Mouse (Mus musculus) thymus, postnatal 14 days (tissue): ENCODE data around the gene Chd1l.

Experiments used
- DNase-seq: peaks from one replicate; pipeline ENCODE4 v3.0.0; 2021

Gene Chd1l

GRCm38 (mm10) chr3:97617091-97617825 lies 7.3 kb upstream of the Chd1l start:
- no peak for DNase-seq

- DNase-seq = no peak
Observed at GRCm38 (mm10) chr3:97615933-97616332, 5.9 kb upstream of the Chd1l start.

GRCm38 (mm10) chr3:97615154-97615553 lies 5.2 kb upstream of the Chd1l start:
- DNase-seq = no peak

DNA sequence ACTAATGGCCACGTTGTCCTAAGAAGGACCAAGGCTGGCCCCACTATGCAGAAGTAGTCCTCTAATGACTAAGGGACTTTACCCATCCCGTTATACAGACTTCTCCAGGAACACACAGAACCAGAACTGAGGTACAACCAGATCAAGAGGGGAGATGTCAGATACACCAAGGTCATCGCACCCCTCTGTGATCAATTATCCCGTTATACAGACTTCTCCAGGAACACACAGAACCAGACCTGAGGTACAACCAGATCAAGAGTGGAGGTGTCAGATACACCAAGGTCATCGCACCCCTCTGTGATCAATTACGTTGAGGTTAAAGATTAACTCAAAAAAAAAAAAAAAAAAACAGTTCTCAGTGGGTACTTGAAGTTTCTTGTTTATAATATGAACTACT lies 1.0 kb upstream of the Chd1l start:
- DNase-seq = no peak

DNA sequence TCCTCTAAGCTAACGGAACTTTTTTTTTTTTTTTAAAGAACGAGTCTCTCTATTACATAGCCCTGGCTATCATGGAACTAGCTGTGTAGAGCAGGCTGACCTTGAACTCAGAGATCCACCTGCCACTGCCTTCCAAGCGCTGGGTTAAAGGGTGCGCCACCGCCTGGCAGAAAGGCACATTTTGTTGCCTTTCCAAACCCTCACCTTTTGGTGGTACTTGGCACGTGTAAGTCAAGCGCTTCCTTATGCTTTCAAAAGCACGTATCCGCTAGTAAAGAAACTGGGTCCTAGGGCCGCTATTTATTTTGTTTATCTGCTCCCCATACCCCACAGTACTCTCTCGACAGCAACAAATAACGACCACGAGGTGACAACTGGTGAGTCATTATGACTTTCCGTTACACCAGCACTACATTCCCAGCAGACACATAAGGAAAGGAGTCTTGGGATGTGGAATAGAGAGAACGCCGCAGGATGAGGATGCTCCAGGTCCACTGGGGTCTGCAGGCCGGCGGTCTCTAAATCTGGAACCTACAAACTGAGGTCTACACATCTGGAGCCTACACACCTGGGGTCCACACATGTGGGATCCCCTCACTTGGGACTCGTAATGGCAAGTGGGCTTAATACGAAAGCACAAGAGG lies 680 bp downstream of the Chd1l start:
- DNase-seq = peak; percentile 80

- no peak for DNase-seq
Observed at GRCm38 (mm10) chr3:97600050-97600832, 9.8 kb downstream of the Chd1l start.

GRCm38 (mm10) chr3:97596796-97597195 lies 13.2 kb downstream of the Chd1l start:
- DNase-seq = no peak

- DNase-seq = no peak
Observed at GRCm38 (mm10) chr3:97595066-97595465, 14.9 kb downstream of the Chd1l start.

- DNase-seq = no peak
Observed at GRCm38 (mm10) chr3:97594140-97594539, 15.9 kb downstream of the Chd1l start.

DNA sequence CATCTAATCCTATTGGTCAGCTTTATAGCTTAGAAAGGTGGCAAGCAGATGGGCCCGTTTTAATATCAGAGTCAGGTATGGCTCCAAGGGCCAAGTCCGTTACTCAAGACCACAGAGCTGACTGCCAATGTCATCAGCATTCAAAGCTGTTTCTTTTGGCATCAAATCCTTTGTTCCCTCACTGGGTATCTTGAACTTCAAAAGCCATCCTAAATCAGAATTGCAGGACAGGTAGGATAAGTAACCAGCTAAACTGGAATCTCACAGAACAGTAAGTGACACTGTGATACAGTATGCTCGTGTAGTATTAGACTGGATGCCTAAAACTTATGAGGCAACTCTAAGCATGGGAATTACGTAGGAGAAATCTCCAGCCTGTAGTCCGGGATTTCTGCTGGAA lies 16.9 kb downstream of the Chd1l start:
- no peak for DNase-seq

DNA sequence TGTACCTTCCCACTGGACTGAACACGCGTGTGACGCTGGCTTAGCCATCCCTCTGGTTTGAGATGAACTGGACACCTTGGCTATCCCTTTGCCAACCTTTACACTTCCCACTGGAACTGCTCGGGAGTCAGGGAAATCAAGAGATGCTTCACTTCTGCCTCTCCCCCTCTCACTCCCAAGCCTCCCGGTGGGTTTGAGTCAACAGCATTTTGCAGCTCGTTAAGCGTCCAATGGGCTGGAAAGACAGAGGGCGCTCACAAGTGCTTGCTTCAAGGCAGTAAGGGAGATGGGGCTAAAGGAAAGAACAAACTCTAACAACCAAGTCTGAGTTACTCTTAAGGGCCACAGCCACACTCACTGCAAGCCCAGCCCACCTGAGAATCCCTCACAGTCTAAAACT lies 19.3 kb downstream of the Chd1l start:
- DNase-seq = no peak

DNA sequence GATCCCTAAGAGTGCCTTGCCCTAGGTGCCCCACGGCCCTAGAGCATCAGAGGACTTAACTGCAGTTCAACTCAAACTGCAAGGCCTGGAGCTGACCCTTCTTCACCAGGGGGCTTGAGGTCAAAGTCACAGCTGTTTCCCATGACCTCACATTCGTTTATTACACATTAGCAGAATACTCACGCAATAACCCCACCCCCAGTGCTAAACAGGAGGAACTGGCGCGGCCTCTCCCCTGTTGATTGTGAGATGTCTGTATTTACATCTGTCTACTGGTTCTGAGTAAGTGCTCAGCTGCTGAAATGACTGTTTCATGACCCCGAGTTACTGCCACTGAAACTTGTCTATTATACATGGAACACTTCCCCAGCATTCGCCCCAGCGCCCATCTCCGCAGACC lies 22.3 kb downstream of the Chd1l start:
- no peak for DNase-seq

- peak; percentile 73 for DNase-seq
Observed at GRCm38 (mm10) chr3:97585383-97586160, 24.4 kb downstream of the Chd1l start.

GRCm38 (mm10) chr3:97573807-97574206 lies 36.2 kb downstream of the Chd1l start:
- DNase-seq = no peak

DNA sequence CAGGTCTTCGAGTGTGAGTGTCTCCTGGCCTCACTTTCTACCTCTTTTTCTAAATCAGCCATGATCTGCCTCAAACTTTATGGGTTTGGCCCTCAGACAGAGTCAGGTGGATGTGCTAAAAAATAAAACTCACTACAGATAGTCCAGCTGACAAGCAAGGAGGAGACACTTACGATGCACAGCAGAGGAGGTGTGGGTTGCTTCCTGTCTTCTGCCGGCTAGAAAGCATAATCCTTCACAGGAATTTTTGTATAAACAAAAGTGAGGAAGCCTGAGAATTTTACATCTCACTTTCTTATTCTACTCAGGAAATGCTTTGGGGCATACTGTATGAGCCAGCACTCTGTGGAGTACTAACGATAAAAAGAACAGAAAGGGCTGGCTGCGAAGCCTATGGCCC lies 45.4 kb downstream of the Chd1l start:
- no peak for DNase-seq

GRCm38 (mm10) chr3:97558554-97558953 lies 51.4 kb downstream of the Chd1l start:
- no peak for DNase-seq

DNA sequence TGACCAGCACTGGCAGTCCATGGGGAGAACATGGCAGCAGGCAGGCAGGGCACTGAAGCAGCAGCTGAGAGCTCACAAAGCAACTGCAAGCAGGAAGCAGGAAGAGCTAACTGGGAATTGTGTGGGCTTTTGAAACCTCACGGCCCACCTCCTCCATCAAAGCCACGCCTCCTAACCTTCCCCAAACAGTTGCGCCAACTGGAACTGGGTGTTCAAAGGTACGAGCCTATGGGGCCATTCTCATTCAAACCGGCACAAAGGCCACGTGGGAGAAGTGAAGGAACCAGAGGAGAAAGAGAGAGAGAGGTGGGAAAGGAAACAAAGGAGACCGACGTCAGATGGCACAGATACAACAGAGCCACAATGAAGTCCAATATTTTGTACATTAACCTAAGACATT lies 63.8 kb downstream of the Chd1l start:
- DNase-seq = no peak

GRCm38 (mm10) chr3:97540171-97540570 lies 69.8 kb downstream of the Chd1l start:
- no peak for DNase-seq

DNA sequence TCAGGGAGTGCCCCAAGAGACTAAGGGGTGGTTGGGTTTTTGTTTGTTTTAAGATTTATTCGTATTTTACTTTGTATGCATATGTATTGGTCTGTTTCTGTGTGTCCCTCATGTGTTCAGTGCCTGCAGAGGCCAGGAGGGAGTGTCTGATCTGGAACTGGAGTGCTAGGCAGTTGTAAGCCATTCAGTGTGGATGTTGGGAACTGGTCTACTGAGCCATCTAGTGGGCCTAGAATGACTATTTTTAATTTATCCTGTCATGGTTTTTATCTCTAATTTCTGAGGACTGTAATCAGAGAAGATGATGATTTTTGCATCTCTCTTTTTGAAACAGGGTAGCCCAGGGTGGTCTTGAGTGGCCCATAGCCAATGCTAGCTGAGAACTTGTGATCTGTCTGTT lies 71.4 kb downstream of the Chd1l start:
- no peak for DNase-seq

- no peak for DNase-seq
Observed at GRCm38 (mm10) chr3:97537006-97537405, 73.0 kb downstream of the Chd1l start.

- DNase-seq = no peak
Observed at GRCm38 (mm10) chr3:97535660-97536059, 74.3 kb downstream of the Chd1l start.

DNA sequence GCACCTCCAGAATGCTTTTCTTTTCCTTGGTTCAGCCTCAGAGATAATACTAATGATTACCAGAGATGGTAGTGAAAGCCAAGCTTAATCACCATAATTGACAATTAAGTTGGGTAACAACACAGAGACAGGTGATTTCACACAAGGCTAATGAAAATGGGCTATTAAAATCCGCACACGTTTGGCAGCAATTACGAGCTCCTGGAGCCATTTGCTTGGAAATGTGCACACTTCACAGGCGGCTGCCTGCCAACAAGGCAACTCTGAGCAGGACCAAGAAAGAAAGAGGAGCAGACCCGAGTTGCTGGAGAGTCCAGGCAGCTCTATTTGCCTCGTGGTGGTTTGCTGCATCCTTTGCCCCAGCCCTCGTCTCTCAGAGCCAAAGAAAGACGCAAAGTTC lies 84.5 kb downstream of the Chd1l start:
- DNase-seq = no peak

DNA sequence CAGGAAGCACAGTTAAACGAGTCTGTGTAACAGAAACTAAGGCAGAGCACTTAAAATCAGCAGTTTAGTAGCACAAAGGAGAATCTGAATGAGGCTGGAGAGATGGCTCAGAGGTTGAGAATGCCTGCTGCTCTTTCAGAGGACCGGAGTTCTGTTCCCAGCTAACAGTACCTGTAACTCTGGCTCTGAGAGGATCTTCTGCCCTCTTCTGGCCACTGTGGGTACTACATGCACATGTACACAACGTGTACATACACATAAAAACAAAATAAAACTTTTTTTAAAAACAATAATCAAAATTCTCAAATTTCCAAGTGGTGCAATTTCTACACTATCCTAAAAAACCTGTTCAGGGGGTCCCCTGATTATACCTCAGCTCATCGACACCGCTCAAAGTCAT lies 85.2 kb downstream of the Chd1l start:
- peak; percentile 50 for DNase-seq
